Mouse (Mus musculus): ENCODE results near the gene Atad5. TPM values are rescaled to one million over a fixed set of nuclear protein-coding genes. Genes with fewer than 3 reads are reported as not detected.

The Atad5 gene
- total RNA-seq, 2 experiments from 2014 or later = 0.74 to 0.81 TPM

- DNase-seq = no peak
- no peak overlapping the region for H3K27ac ChIP-seq
- TF ChIP-seq CTCF (IDR thresholded peaks at IDR 0.05) = no peak
- intact Hi-C loops (cut with DNase I) = no loop called here
- H3K4me3 ChIP-seq = no peak overlapping the region
Observed at GRCm38 (mm10) chr11:80161041-80161440, 71.8 kb downstream of the Atad5 start.

- intact Hi-C loops (cut with DNase I) = no loop called here
- no peak for DNase-seq
- TF ChIP-seq CTCF (IDR thresholded peaks at IDR 0.05) = no peak
Observed at GRCm38 (mm10) chr11:80163362-80164116, 74.3 kb downstream of the Atad5 start.

GRCm38 (mm10) chr11:80164224-80164623, 75.0 kb downstream of the Atad5 start:
- DNase-seq = no peak
- intact Hi-C loops (cut with DNase I) = no loop called here
- Histone ChIP-seq H3K27ac (no peak overlapping the region), H3K4me3 (no peak overlapping the region)
- TF ChIP-seq CTCF (IDR thresholded peaks at IDR 0.05) = no peak

More at GRCm38 (mm10) chr11:80163362-80164116, 74.3 kb downstream of the Atad5 start:
- no peak overlapping the region for H3K27ac ChIP-seq
- no peak overlapping the region for H3K4me3 ChIP-seq

GRCm38 (mm10) chr11:80168121-80168520, 78.9 kb downstream of the Atad5 start:
- no peak for TF ChIP-seq CTCF (IDR thresholded peaks at IDR 0.05)
- H3K4me3 ChIP-seq = no peak overlapping the region
- intact Hi-C loops (cut with DNase I) = no loop called here
- H3K27ac ChIP-seq = no peak overlapping the region
- DNase-seq = no peak

- intact Hi-C loops (cut with DNase I) = no loop called here
- H3K27ac ChIP-seq = no peak overlapping the region
- no peak for TF ChIP-seq CTCF (IDR thresholded peaks at IDR 0.05)
- no peak for DNase-seq
- no peak overlapping the region for H3K4me3 ChIP-seq
Observed at GRCm38 (mm10) chr11:80168611-80169249, 79.5 kb downstream of the Atad5 start.

- Histone ChIP-seq H3K4me3 (no peak overlapping the region), H3K27ac (no peak overlapping the region)
- intact Hi-C loops (cut with DNase I) = no loop called here
- no peak for DNase-seq
- TF ChIP-seq CTCF (IDR thresholded peaks at IDR 0.05) = no peak
Observed at GRCm38 (mm10) chr11:80169629-80170028, 80.4 kb downstream of the Atad5 start.

GRCm38 (mm10) chr11:80170351-80170750, 81.2 kb downstream of the Atad5 start:
- no peak for TF ChIP-seq CTCF (IDR thresholded peaks at IDR 0.05)
- no peak for DNase-seq
- intact Hi-C loops (cut with DNase I) = no loop called here
- Histone ChIP-seq H3K4me3 (no peak overlapping the region), H3K27ac (peak overlapping the region; percentile 48)

GRCm38 (mm10) chr11:80171884-80172283, 82.7 kb downstream of the Atad5 start:
- Histone ChIP-seq H3K27ac (peak overlapping the region; percentile 10; the same call in 1 of the 2 replicates), H3K4me3 (no peak overlapping the region)
- intact Hi-C loops (cut with DNase I) = no loop called here
- TF ChIP-seq CTCF (IDR thresholded peaks at IDR 0.05) = no peak
- peak; percentile 44 for DNase-seq

- H3K4me3 ChIP-seq = no peak overlapping the region
- intact Hi-C loops (cut with DNase I) = no loop called here
- no peak for TF ChIP-seq CTCF (IDR thresholded peaks at IDR 0.05)
- 0 out of 2 replicates have a peak overlapping the region, but pooled peaks have one; percentile 20 for H3K27ac ChIP-seq
- no peak for DNase-seq
Observed at GRCm38 (mm10) chr11:80173963-80174670, 84.9 kb downstream of the Atad5 start.

GRCm38 (mm10) chr11:80176911-80177895, 88.0 kb downstream of the Atad5 start:
- no peak for DNase-seq
- peak overlapping the region; percentile 73 for H3K27ac ChIP-seq
- intact Hi-C loops (cut with DNase I) = no loop called here
- H3K4me3 ChIP-seq = no peak overlapping the region
- no peak for TF ChIP-seq CTCF (IDR thresholded peaks at IDR 0.05)

GRCm38 (mm10) chr11:80178316-80178715, 89.1 kb downstream of the Atad5 start:
- no peak for TF ChIP-seq CTCF (IDR thresholded peaks at IDR 0.05)
- Histone ChIP-seq H3K27ac (peak overlapping the region; percentile 73), H3K4me3 (no peak overlapping the region)
- intact Hi-C loops (cut with DNase I) = no loop called here
- no peak for DNase-seq
